Mouse (Mus musculus) embryonic fibroblast, embryonic 13.5 days (primary cell): ENCODE measurements around the gene Exosc3.

ENCODE experiments used
- CTCF ChIP-seq: IDR thresholded peaks from 2 replicates; pipeline ENCODE4 v1.5.1; 2011; ENCODE audit warnings: mild to moderate bottlenecking, control low read depth, low read length, moderate library complexity, borderline replicate concordance; ENCODE audit not compliant: insufficient read depth
- POLR2A ChIP-seq: IDR thresholded peaks from 2 replicates; pipeline ENCODE4 v1.6.1; 2011; ENCODE audit warnings: low read depth, mild to moderate bottlenecking, control low read depth, low read length, moderate library complexity

DNA sequence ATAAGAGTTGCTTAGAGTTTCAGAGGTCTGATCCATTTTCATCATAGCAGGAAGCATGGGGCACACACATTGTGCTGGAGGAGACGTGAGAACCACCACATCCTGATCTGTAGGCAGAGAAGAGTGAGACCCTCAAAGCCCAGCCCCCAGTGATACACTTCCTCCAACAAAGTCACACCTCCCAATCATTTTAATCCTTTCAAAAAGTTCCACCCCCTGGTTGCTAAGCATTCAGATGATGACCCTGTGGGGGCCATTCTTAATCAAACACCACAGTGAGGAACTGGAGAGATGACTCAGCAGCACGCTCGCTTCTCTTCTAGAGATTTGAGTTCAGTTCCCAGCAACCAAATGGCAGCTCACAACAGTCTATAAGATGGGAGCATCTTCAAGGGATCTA, 10.1 kb downstream of the Exosc3 start:
- TF ChIP-seq CTCF (no peak), POLR2A (no peak)
